Mouse (Mus musculus) kidney, embryonic 14.5 days (tissue): Measurements from ENCODE around the gene Eif2b2. TPM values are rescaled to one million over a fixed set of nuclear protein-coding genes. Genes with fewer than 3 reads are reported as not detected.
A peak's percentile ranks its signal among the peaks of the same experiment; 100 is the strongest.

Experiments used
- ATAC-seq: fragments of 200-750 bp; cut with Nextera tagmentation; 2 replicates; pipeline ENCODE4 v1.8.0; 2017; ENCODE audit warnings: moderate number of reproducible peaks, mild to moderate bottlenecking, moderate TSS enrichment, moderate library complexity; ENCODE audit not compliant: low FRiP score, low TSS enrichment
- H3K27ac ChIP-seq: fragments of 300-500 bp; sonication (generic); 2 replicates; pipeline ENCODE4 v1.5.1; 2014; ENCODE audit warnings: low read depth, mild to moderate bottlenecking, low read length, moderate library complexity, mixed read lengths
- H3K27me3 ChIP-seq: fragments of 300-500 bp; sonication (generic); 2 replicates; pipeline ENCODE4 v1.6.1; 2014; ENCODE audit warnings: mild to moderate bottlenecking, low read length; ENCODE audit not compliant: control insufficient read depth, insufficient read depth
- H3K36me3 ChIP-seq: fragments of 300-500 bp; sonication (generic); 2 replicates; pipeline ENCODE4 v1.6.1; 2014; ENCODE audit warnings: low read length, mixed read lengths; ENCODE audit not compliant: control insufficient read depth, insufficient read depth
- H3K4me1 ChIP-seq: fragments of 300-500 bp; sonication (generic); 2 replicates; pipeline ENCODE4 v1.6.1; 2014; ENCODE audit warnings: low read length, mixed read lengths; ENCODE audit not compliant: control insufficient read depth, insufficient read depth
- H3K4me2 ChIP-seq: fragments of 300-500 bp; sonication (generic); replicated peaks from 2 replicates; pipeline ENCODE4 v1.6.1; 2014; ENCODE audit warnings: low read depth, mild to moderate bottlenecking, low read length
- H3K4me3 ChIP-seq: fragments of 300-500 bp; sonication (generic); 2 replicates; pipeline ENCODE4 v1.5.1; 2014; ENCODE audit warnings: mild to moderate bottlenecking, low read length
- H3K9ac ChIP-seq: fragments of 300-500 bp; sonication (generic); 2 replicates; pipeline ENCODE4 v1.6.1; 2014; ENCODE audit warnings: low read depth, mild to moderate bottlenecking, low read length, moderate library complexity
- H3K9me3 ChIP-seq: fragments of 300-500 bp; sonication (generic); 2 replicates; pipeline ENCODE4 v1.6.1; 2016; ENCODE audit warnings: low read length; ENCODE audit not compliant: control insufficient read depth
- WGBS: fragments of 180-500 bp; shearing (Covaris S2); extraction: QIAGEN DNeasy Blood & Tissue Kit; methylation state at CpG from one replicate; pipeline ENCODE4 v1.1.7; 2014; 5-methylcytosine and 5-hydroxymethylcytosine counted together
- polyA plus RNA-seq: library from polyadenylated mRNA; unstranded; fragments of >200 nt; fragmentation: Nextera tagmentation; extraction: Ambion mirVana; gene quantifications from 2 replicates; pipeline ENCODE4 v1.2.1, GENCODE M21; 2014

The Eif2b2 gene
- polyA plus RNA-seq, 1 experiment from 2014 or later, result 105 TPM

DNA sequence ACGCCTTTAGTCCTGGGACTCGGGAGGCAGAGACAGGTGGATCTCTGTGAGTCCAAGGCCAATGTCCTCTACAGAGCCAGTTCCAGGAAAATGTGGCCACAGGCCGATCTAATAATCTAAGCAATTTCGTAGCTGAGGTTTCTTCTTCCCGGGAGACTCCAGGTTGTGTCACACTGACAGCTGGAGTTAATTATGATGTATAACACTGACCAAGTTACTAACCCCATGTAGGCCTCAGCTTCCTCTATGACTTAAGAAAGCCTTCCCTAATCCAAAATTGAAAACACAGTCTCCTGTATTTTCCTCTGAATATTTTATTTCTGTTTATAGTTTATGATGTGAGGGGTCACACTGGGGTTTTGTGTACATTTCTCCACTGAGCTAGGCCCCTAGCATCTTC is 4.2 kb upstream of the Eif2b2 start:
- peaks cover 4% of the 10 kb centered on the region; the same call in 1 of the 2 replicates for H3K4me1 ChIP-seq
- H3K9ac ChIP-seq, result no peak overlapping the region
- no peaks in the 10 kb centered on the region for H3K9me3 ChIP-seq
- H3K27me3 ChIP-seq, result no peaks in the 10 kb centered on the region
- H3K27ac ChIP-seq, result no peak overlapping the region
- no peak for ATAC-seq
- no peaks in the 10 kb centered on the region for H3K36me3 ChIP-seq
- WGBS, result 90% methylated on average over 5 of the region's 5 CpGs
- H3K4me3 ChIP-seq, result no peak overlapping the region
- H3K4me2 ChIP-seq, result no peak overlapping the region

DNA sequence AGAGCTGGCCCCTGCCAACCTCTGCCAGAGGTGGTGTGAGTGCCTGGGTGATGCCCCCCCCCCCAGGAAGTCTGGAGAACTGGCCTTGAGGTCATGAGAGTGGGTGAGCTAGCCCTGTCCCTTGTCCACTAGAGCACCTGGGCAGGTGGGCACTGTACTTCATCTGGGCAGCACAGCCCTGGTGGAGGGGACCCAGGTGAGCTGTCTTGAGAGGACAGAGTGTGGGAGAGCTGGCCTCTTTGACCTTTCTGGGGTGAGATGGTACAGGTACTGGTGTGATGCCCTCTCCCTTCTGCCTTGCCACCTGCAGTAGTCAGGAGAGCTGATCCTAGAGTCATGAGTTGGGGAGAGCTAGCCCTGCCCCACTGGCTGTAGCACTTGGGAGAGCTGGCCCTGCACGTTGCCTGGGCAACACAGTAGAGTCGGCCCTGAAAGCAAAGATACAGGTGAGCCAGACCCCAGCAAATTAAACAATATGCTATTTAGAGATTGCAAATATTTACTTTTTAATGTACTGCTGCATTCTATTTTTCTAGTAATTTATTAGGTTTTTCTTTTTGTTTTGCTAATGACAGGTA is 1.5 kb upstream of the Eif2b2 start:
- Histone ChIP-seq H3K9ac (no peak overlapping the region), H3K4me2 (no peak overlapping the region), H3K9me3 (no peaks in the 10 kb centered on the region), H3K36me3 (peaks cover 18% of the 10 kb centered on the region), H3K27me3 (no peaks in the 10 kb centered on the region), H3K27ac (no peak overlapping the region), H3K4me3 (no peak overlapping the region), H3K4me1 (peaks cover 16% of the 10 kb centered on the region)
- ATAC-seq, result no peak
- 88% methylated on average over 2 of the region's 2 CpGs for whole genome bisulfite sequencing

DNA sequence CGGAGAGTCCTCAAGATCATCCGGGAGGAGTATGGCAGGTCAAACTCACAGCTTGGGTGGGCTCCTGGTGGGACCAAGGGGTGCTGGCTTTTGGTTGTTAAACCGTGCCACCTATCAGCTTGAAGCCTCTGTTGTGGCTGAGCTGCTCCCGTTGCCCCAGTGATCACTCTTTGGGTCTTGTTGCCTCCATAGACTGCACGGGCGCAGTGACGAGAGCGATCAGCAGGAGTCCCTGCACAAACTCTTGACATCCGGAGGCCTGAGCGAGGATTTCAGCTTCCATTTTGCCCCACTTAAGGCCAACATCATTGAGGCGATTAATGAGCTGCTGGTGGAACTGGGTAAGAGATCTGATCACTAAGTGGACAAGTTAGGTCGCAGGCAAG is 617 bp downstream of the Eif2b2 start:
- 1% methylated on average over 12 of the region's 12 CpGs for WGBS
- Histone ChIP-seq H3K27ac (peak overlapping the region; percentile 57; the same call in 1 of the 2 replicates), H3K36me3 (peaks cover 38% of the 10 kb centered on the region), H3K9ac (peak overlapping the region; percentile 72), H3K9me3 (no peaks in the 10 kb centered on the region), H3K27me3 (no peaks in the 10 kb centered on the region), H3K4me1 (peaks cover 16% of the 10 kb centered on the region), H3K4me2 (peak overlapping the region; percentile 75), H3K4me3 (peak overlapping the region; percentile 94)
- ATAC-seq, result peak; percentile 3; the same call in 1 of the 2 replicates

DNA sequence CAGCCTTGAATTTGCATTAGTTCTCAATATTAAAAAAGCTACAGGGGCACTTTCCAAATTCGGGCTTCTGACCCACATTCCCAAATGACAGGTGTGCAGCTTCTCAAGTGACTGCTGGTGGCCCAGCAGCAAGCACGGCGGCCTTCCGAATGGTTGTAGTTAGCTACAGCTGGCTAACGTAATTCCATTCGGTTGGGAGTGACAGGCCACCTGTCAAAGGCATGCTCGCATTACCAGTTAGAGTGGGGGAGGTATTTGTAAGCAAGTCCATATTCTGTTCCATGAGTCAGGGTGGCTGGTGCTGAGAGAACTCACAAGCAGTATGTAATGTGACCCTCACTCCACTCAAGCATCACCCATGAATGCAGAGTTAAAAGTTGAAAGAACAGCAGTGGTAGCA is 7.9 kb downstream of the Eif2b2 start:
- peaks cover 29% of the 10 kb centered on the region for H3K4me1 ChIP-seq
- 10% methylated on average over 7 of the region's 7 CpGs for WGBS
- no peak overlapping the region for H3K4me3 ChIP-seq
- H3K4me2 ChIP-seq, result no peak overlapping the region
- ATAC-seq, result peak; percentile 92
- H3K9ac ChIP-seq, result no peak overlapping the region
- peak overlapping the region; percentile 90 for H3K27ac ChIP-seq
- no peaks in the 10 kb centered on the region for H3K27me3 ChIP-seq
- H3K9me3 ChIP-seq, result no peaks in the 10 kb centered on the region
- peaks cover 46% of the 10 kb centered on the region for H3K36me3 ChIP-seq

DNA sequence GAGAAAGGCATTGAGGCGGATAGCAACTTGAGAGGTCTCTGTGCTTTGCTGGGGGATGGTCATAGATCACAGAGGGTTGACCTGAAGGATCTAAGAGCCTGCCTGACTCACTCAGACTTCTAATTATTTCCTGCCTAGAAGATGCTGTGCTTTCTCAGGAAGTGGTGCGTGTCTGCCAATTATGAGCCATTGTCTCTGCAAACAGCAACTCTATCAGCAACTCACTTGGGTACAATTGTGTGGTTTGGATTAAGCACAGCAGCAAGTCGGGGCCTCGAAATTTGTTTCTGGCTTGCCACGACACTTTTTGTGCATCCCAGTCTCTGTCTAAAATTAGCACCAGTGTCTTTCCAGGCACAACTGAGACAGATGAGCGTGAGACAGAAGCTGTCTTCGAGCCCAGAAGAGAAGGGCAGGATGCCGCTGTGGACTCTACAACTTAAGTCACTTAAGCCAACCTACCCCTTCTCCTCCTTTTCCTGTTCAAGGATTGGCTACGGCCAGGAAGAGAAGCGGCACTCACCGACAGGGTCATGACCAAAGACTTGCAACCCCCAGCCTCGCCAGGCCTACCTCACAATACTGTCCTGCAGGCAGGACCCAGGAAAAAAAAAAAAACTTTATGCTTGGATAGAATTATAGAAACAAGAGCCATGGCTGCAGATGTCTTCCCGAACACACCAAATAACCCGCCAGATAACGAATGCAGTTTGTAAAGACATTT is 8.8 kb downstream of the Eif2b2 start:
- Histone ChIP-seq H3K27me3 (no peaks in the 10 kb centered on the region), H3K27ac (peak overlapping the region; percentile 90), H3K36me3 (peaks cover 38% of the 10 kb centered on the region), H3K9ac (peak overlapping the region; percentile 34; the same call in 1 of the 2 replicates), H3K4me1 (peaks cover 32% of the 10 kb centered on the region), H3K4me2 (peak overlapping the region; percentile 10; the same call in 1 of the 2 replicates), H3K4me3 (no peak overlapping the region), H3K9me3 (no peaks in the 10 kb centered on the region)
- peak; percentile 58 for ATAC-seq
- 28% methylated on average over 15 of the region's 15 CpGs for WGBS

DNA sequence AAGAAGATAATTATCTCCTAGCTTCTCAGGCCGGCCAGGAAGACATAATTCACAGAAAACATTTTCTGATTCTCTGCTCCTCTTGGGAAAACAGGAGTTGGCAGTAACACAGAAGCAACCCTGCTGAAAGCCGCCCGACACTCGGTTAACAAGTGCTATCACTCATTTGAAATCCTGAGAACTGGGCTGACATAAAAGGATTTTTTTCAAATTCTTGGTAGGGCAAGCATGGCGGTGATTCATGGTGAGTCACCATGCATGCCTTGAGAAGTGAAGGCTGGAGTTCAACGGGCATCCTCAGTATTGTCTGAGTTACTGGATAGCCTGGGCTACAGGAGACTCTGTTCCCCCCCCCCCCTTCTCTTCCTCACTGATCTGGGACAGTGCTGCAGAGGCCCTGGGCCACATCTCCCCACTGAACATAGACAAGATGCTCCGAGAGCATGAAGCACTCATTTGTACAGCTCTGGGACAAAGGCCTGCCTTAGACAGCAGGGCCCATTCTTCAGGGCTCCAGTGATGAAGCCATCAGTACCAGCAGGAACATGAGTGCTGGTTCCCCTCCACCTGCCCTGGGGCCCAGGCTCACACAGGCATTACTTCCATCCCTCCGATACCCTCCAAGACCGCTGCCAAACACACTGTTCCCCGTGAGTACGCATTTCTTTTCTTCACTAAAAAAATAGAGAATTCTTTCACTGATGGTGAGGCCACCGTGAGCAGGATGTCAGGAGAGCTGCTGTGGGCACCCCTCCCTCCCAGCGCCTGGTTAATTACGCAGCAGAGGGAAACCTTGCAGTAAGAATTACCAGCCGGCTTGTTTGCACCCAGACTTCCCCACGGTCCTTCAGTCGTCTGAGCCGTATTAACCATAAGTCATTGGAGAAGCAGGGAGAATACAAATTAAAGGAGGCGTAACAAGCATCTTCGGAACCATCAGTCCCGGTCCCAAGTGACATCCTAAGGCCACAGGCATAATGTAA is 14.4 kb downstream of the Eif2b2 start:
- peaks cover 22% of the 10 kb centered on the region for H3K4me1 ChIP-seq
- no peaks in the 10 kb centered on the region for H3K27me3 ChIP-seq
- no peak overlapping the region for H3K4me2 ChIP-seq
- no peaks in the 10 kb centered on the region; the same call in 1 of the 2 replicates for H3K36me3 ChIP-seq
- 0 out of 2 replicates have a peak overlapping the region, but pooled peaks have one; percentile 30 for H3K27ac ChIP-seq
- 44% methylated on average over 21 of the region's 21 CpGs for WGBS
- no peak for ATAC-seq
- H3K9ac ChIP-seq, result no peak overlapping the region
- no peaks in the 10 kb centered on the region for H3K9me3 ChIP-seq
- H3K4me3 ChIP-seq, result no peak overlapping the region

DNA sequence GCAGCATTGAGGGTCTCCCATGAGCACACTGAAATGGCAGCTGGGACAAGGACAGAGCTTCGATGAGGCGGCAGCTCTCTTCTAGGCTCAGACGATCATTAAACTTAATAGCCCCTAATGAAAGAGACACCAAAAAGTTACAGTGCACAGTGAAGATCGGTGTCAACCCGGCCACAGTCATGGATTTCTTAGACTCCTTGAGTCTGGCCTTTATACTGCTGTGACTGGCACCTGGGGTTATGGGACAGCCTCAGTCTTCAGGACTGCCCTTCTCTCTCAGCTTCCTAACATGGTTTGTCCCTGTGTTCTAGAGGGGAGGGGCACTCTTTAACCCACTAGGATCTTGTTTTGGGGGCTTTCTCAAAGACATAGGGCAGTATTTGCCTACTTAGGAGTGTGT is 18.3 kb downstream of the Eif2b2 start:
- Histone ChIP-seq H3K4me2 (no peak overlapping the region), H3K27me3 (no peaks in the 10 kb centered on the region), H3K9ac (no peak overlapping the region), H3K27ac (no peak overlapping the region), H3K36me3 (no peaks in the 10 kb centered on the region; the same call in 1 of the 2 replicates), H3K9me3 (no peaks in the 10 kb centered on the region), H3K4me3 (no peak overlapping the region), H3K4me1 (peaks cover 12% of the 10 kb centered on the region)
- WGBS, result 24% methylated on average over 5 of the region's 5 CpGs
- ATAC-seq, result peak; percentile 61

DNA sequence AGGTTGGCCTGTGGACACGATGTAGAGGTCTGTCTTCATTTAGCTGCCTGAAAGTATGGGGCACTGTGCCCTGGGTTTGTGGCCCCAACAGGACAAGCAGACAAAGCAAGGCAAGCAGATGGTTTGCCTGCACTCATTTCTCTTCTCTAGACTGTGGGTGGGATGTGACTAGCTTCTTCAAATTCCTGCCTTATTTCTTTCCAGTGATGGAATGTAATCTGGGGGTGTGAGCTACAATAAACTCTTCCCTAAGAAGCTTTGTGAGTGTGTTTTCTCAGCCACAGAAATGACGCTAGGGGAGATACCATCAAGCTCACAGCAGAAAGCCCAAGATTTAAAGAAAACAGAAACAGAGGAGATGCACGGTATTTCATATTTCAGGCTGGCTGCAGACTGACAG is 32.8 kb downstream of the Eif2b2 start:
- H3K27me3 ChIP-seq, result no peaks in the 10 kb centered on the region
- H3K4me2 ChIP-seq, result no peak overlapping the region
- WGBS, result 77% methylated on average over 3 of the region's 3 CpGs
- peaks cover 12% of the 10 kb centered on the region for H3K4me1 ChIP-seq
- peaks cover 4% of the 10 kb centered on the region; the same call in 1 of the 2 replicates for H3K9me3 ChIP-seq
- H3K27ac ChIP-seq, result no peak overlapping the region
- H3K9ac ChIP-seq, result no peak overlapping the region
- ATAC-seq, result no peak
- no peaks in the 10 kb centered on the region; the same call in 1 of the 2 replicates for H3K36me3 ChIP-seq
- no peak overlapping the region for H3K4me3 ChIP-seq
